Mouse (Mus musculus) neural tube, embryonic 12.5 days (tissue): ENCODE measurements around the gene Dffa. TPM values are rescaled to one million over a fixed set of nuclear protein-coding genes. Genes with fewer than 3 reads are reported as not detected.

Source experiments
- ATAC-seq: fragments of 200-750 bp; cut with Nextera tagmentation; 2 replicates; pipeline ENCODE4 v1.8.0; 2017; ENCODE audit warnings: low read depth, mild to moderate bottlenecking, moderate TSS enrichment, moderate library complexity; ENCODE audit not compliant: low FRiP score
- H3K27ac ChIP-seq: fragments of 300-500 bp; sonication (generic); 2 replicates; pipeline ENCODE4 v1.5.1; 2016
- H3K27me3 ChIP-seq: fragments of 300-500 bp; sonication (generic); replicated peaks from 2 replicates; pipeline ENCODE4 v1.6.1; 2016; ENCODE audit warnings: mild to moderate bottlenecking
- H3K36me3 ChIP-seq: fragments of 300-500 bp; sonication (generic); 2 replicates; pipeline ENCODE4 v1.6.1; 2016; ENCODE audit warnings: mild to moderate bottlenecking
- H3K4me1 ChIP-seq: fragments of 300-500 bp; sonication (generic); 2 replicates; pipeline ENCODE4 v1.6.1; 2016
- H3K4me2 ChIP-seq: fragments of 300-500 bp; sonication (generic); replicated peaks from 2 replicates; pipeline ENCODE4 v1.6.1; 2016; ENCODE audit warnings: mild to moderate bottlenecking
- H3K4me3 ChIP-seq: fragments of 300-500 bp; sonication (generic); 2 replicates; pipeline ENCODE4 v1.5.1; 2016
- H3K9ac ChIP-seq: fragments of 300-500 bp; sonication (generic); 2 replicates; pipeline ENCODE4 v1.6.1; 2016; ENCODE audit warnings: mild to moderate bottlenecking
- H3K9me3 ChIP-seq: fragments of 300-500 bp; sonication (generic); 2 replicates; pipeline ENCODE4 v1.6.1; 2016; ENCODE audit warnings: mild to moderate bottlenecking
- WGBS: fragments of 180-500 bp; shearing (Covaris S2); methylation state at CpG from one replicate; pipeline ENCODE4 v1.1.7; 2016; 5-methylcytosine and 5-hydroxymethylcytosine counted together
- polyA plus RNA-seq: library from polyadenylated mRNA; unstranded; fragments of >200 nt; fragmentation: Nextera tagmentation; extraction: Ambion mirVana; gene quantifications from 2 replicates; pipeline ENCODE4 v1.2.1, GENCODE M21; 2016

Gene Dffa
- 33.3 and 36.0 TPM in 2 replicates for polyA plus RNA-seq

DNA sequence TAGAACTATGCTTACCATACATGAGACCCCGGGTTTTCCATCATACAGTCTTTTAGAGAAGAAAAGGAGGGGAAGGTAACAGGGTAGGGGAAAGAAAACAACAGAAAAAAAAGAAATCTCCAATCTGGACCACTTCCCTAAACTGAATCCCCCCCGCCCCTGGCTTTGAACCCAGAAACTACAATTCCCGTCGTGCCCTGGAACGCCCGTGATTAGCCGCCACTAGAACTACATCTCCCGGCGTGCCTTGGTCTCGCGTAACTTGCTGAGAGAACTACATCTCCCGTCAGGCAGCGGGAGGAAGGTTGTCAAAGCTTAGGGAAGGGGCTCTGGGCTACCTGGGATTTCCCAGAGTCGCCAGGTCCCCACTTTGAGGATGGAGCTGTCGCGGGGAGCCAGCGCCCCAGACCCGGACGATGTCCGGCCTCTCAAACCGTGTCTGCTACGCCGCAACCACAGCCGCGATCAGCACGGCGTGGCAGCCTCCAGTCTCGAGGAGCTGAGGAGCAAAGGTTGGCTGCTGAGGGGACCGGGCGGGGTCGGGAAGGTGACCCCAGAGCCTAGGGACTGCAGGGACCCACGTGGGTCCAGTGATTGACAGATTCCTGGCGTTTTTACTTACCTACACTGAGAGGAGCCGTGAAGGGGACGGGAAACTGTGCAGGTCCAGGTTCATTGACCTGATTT lies at the start of gene Dffa:
Dffa (plus strand) TSS at position 272 of the 687 bp plus-strand sequence.
- H3K36me3 ChIP-seq = peaks cover 23% of the 10 kb centered on the region
- H3K4me2 ChIP-seq = peak within 1 kb of the TSS; percentile 93
- H3K27ac ChIP-seq = no peak within 1 kb of the TSS
- H3K27me3 ChIP-seq = no peaks in the 10 kb centered on the region
- H3K4me1 ChIP-seq = peaks cover 9% of the 10 kb centered on the region
- peak; percentile 85 for ATAC-seq
- WGBS = under 1% methylated on average over 35 of the region's 35 CpGs
- H3K9me3 ChIP-seq = no peaks in the 10 kb centered on the region
- H3K9ac ChIP-seq = peak within 1 kb of the TSS; percentile 77
- peak within 1 kb of the TSS; percentile 70 for H3K4me3 ChIP-seq

DNA sequence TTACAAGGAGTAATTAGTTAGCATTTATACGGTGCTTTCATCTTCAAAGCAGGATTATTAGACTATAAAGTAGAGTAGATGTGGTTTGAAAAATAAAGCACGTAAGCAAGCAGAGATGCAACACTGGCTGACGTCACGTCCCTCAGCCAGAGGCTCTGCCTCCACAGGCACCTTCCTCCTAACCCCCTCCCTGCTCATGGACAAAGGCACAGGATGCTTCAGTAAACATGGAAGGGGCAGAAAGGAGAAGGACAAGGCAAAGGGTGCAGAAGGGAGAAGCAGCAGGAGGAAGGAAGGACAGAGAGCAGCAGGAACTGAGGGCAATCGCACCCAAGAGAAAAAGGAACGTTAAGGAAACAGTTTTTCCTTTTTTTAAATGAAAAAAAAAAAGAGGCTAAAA lies 48.1 kb upstream of the Dffa start:
- no peaks in the 10 kb centered on the region for H3K36me3 ChIP-seq
- H3K4me3 ChIP-seq = no peak overlapping the region
- 64% methylated on average over 6 of the region's 6 CpGs for WGBS
- no peak overlapping the region for H3K9ac ChIP-seq
- peaks cover 28% of the 10 kb centered on the region for H3K4me1 ChIP-seq
- no peak overlapping the region for H3K4me2 ChIP-seq
- H3K27me3 ChIP-seq = 0 out of 2 replicates have a peak, but pooled peaks cover 4% of the 10 kb centered on the region
- H3K9me3 ChIP-seq = no peaks in the 10 kb centered on the region
- no peak overlapping the region for H3K27ac ChIP-seq
- ATAC-seq = no peak

DNA sequence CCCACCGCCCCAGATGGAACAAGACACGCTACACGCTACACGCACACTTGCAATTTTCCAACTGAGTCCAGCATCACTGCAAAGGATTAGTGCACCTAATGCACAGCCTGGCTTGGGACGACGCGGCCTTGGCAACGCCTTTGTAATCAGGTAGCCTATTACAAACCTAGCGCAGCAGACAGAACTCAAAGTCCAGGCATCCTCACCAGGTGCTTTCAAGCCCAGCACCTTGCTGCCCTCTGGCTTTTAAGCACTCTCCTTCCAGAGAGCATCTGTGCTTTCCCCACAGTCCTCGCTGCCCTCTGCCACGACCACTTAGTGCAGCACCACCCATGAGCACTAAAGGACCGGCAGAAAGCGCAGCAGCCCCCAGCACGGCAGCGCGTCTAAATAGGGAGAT lies 47.0 kb upstream of the Dffa start:
- H3K9ac ChIP-seq = 0 out of 2 replicates have a peak overlapping the region, but pooled peaks have one; percentile 26
- no peak overlapping the region for H3K4me3 ChIP-seq
- H3K4me1 ChIP-seq = peaks cover 33% of the 10 kb centered on the region
- 61% methylated on average over 16 of the region's 16 CpGs for WGBS
- H3K9me3 ChIP-seq = no peaks in the 10 kb centered on the region
- no peaks in the 10 kb centered on the region for H3K27me3 ChIP-seq
- H3K27ac ChIP-seq = no peak overlapping the region
- peak overlapping the region; percentile 38 for H3K4me2 ChIP-seq
- H3K36me3 ChIP-seq = no peaks in the 10 kb centered on the region
- ATAC-seq = no peak

DNA sequence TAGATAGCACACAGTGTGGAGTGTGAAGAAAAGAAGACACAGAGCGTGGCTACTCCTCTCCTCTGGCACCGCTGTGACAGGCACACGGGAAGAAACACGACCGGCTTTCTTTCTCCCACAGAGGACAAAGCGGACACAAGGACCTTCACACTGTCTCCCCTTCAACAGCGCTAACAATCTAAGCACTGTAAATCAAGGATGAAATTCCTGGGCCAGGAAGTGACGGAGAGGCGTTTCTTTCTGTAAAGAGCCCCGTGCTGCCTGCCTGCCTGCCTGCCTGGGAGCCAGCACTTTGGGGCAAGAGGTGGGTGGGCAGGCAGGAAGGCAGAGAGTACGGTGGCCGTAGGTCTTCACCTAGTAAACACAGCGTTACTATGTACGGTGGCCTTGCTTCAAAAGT lies 46.5 kb upstream of the Dffa start:
- 18% methylated on average over 14 of the region's 14 CpGs for WGBS
- Histone ChIP-seq H3K9ac (0 out of 2 replicates have a peak overlapping the region, but pooled peaks have one; percentile 26), H3K4me2 (peak overlapping the region; percentile 38), H3K4me3 (no peak overlapping the region), H3K27ac (peak overlapping the region; percentile 26; the same call in 1 of the 2 replicates), H3K27me3 (no peaks in the 10 kb centered on the region), H3K4me1 (peaks cover 35% of the 10 kb centered on the region), H3K9me3 (no peaks in the 10 kb centered on the region), H3K36me3 (no peaks in the 10 kb centered on the region)
- ATAC-seq = peak; percentile 29; the same call in 1 of the 2 replicates

DNA sequence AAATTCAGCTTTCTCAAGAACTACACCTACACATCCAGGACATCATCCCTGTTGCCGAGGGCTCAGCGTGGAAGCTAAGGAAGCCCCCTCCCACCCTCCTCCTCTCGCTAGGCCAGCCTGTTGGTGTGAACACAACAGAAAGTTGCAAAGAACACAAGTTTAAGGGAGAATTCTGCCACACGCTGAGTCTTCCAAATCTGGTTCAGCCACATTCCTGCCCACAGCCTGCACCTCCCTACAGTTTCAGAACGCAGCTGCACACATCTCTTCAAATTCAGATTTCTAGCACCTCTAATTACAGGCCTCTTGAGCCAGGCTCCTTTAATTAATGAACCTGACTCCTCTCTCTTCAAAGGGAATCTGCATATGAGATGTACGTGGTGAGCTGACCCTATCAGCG lies 45.6 kb upstream of the Dffa start:
- Histone ChIP-seq H3K9ac (no peak overlapping the region), H3K27me3 (no peaks in the 10 kb centered on the region), H3K4me2 (no peak overlapping the region), H3K27ac (no peak overlapping the region), H3K9me3 (no peaks in the 10 kb centered on the region), H3K36me3 (no peaks in the 10 kb centered on the region), H3K4me3 (no peak overlapping the region), H3K4me1 (peaks cover 44% of the 10 kb centered on the region)
- no peak for ATAC-seq
- 43% methylated on average over 7 of the region's 7 CpGs for WGBS

DNA sequence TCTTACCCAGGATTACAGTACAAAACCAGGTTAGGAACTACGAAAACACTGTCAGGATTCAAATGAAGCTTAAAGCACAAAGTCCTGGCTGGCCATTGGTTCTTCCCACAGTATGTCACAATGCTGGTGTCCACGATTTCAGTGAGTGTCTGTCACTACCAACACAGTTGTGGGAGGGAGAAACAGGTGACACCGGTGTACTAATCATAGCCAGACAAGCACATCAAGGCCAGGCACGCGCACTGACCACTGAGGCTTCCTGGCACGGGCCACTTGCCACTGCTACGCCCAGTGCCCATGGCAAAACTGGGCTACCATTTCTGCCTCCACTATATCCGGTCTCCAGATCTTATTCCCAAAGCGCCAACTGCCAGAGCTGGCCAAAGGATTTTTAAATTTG lies 44.2 kb upstream of the Dffa start:
- H3K4me3 ChIP-seq = no peak overlapping the region
- no peak overlapping the region for H3K9ac ChIP-seq
- 91% methylated on average over 9 of the region's 9 CpGs for WGBS
- no peaks in the 10 kb centered on the region for H3K27me3 ChIP-seq
- no peak overlapping the region for H3K27ac ChIP-seq
- no peaks in the 10 kb centered on the region for H3K36me3 ChIP-seq
- no peak for ATAC-seq
- no peak overlapping the region for H3K4me2 ChIP-seq
- H3K9me3 ChIP-seq = no peaks in the 10 kb centered on the region
- peaks cover 49% of the 10 kb centered on the region for H3K4me1 ChIP-seq

DNA sequence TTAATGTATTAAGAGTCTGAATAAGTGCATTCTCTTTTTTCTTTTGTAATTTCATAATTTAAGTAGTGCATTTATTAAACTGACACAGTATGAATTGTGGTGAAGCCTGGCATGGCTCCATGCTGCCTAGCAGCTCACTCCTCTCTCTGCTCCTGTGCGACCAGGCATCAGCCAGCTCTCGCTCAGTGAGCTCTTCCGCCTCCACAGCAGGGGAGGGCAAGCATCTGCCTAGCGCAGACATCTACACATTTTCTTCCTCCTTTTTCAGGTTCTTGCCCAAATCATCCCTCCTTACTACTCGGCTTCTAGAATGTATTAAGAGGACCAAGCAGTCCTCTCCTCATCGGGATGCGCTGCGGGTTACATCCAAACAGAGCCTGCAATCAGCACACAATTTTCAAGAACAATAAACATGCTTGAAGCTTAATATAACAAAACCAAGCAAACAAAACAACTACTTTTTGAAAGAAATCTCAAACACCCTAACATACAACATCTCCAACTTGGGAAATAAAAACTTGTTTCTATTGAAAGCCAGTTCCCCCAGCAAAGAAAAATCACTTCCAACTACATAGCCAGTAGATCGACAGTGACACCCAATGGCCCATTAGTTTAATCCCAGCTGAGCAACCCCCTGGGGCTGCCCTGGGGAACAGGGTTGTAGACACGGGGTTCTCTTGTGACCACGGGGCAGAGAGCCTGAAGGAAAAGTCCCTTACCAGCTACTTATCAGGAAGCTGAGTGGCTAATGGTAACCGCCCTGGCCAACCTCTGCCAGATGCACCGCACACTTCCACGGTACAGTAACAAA lies 43.1 kb upstream of the Dffa start:
- Histone ChIP-seq H3K27ac (no peak overlapping the region), H3K9ac (no peak overlapping the region), H3K4me3 (no peak overlapping the region), H3K4me2 (no peak overlapping the region), H3K4me1 (peaks cover 49% of the 10 kb centered on the region), H3K27me3 (no peaks in the 10 kb centered on the region), H3K36me3 (no peaks in the 10 kb centered on the region), H3K9me3 (no peaks in the 10 kb centered on the region)
- ATAC-seq = no peak
- 47% methylated on average over 14 of the region's 14 CpGs for WGBS

DNA sequence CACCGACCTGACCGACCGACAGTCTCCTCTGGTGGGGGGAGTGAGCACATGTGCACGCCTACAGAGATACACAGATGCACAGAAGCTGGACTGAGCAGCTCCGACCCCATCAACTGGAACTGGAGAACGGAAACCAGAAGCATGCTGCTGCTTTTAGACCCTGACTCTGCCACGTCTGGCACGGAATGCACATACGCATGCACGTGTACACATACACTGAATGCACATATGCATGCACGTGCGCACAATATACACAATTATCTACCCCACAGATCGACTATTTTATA lies 42.6 kb upstream of the Dffa start:
- no peak overlapping the region for H3K4me3 ChIP-seq
- H3K9ac ChIP-seq = no peak overlapping the region
- ATAC-seq = no peak
- 67% methylated on average over 13 of the region's 13 CpGs for WGBS
- H3K4me1 ChIP-seq = peaks cover 49% of the 10 kb centered on the region
- H3K27me3 ChIP-seq = no peaks in the 10 kb centered on the region
- H3K27ac ChIP-seq = no peak overlapping the region
- no peak overlapping the region for H3K4me2 ChIP-seq
- no peaks in the 10 kb centered on the region for H3K9me3 ChIP-seq
- H3K36me3 ChIP-seq = no peaks in the 10 kb centered on the region

DNA sequence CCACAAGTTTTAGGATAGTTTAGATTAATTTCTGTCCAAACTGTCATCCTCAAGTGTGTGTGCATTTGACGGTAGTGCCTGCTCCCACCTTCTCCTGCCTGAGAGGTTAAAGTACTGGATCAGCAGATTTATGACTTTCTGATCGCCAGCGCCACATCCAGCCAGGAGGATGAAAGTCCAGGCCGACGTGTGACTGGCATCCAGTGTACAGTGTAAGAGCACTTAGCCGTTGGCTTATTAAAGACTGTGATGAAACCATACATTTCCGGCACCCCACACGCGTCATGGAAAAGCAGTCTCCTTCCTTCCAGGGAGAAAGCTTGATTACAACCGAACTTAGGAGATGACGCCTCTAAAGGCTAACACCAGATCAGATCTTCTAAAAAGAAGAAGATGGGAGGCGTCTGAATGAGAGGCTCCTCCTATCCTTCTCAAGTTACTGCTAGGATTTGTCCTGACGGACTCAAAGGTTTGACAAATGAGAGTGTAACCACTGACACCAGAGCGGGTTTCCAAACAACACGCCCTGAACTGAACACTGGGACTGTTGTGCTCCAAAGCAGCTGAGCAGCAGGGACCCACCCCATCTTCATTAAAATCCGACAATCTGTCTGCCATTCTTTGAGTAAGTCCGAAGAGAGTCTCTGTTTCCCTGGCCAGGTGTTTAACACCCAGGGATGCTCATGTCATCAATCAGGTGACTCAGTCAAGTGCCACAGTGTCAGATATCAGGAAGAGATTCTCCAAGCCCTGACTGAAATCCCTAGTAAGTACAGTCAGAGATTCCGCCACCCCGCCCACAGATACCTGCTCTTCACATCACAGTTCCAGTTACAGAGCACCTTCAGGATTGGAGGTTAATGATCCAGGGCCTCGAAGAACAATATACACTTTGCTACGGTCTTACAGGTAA lies 41.3 kb upstream of the Dffa start:
- Histone ChIP-seq H3K4me3 (no peak overlapping the region), H3K9me3 (no peaks in the 10 kb centered on the region), H3K27ac (no peak overlapping the region), H3K27me3 (no peaks in the 10 kb centered on the region), H3K4me2 (no peak overlapping the region), H3K9ac (no peak overlapping the region), H3K36me3 (no peaks in the 10 kb centered on the region), H3K4me1 (peaks cover 39% of the 10 kb centered on the region)
- WGBS = 45% methylated on average over 21 of the region's 21 CpGs
- ATAC-seq = no peak

DNA sequence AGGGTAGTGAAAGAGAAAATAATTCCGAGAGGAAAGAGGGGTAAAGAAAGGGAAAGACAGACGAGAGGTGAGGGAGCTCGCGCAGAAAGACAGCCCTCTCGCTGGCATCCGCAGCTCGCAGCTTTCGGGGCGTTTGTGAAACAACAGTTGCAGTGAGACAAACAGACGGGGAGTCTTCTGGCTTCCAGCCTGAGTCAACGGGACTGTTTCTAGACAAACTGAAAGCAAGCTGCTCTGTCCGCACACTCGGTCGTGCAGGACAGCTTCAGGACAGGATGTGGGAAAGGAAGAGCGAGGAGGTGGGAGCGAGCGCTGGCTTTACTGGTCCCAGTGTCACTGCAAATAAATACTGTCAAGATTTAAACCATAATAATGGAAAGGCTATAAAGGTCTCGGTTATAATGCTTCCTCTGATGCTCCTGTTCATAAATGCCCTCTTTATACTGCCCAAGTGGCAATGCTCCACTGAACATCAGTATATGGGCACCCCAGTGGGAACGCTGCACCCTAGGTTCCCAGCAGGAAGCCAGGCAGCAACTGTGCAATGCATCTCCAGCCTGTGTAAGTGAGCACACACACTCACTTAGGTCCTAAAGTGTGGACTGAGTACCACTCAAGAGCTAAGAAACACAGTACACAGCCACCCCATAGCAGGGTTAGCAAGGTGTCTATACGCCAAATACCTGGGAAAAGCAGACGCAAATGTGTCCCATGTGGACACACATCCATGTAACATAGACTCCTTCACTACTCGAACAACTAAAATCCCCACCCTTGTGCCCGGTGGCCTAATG lies 39.7 kb upstream of the Dffa start:
- Histone ChIP-seq H3K9me3 (no peaks in the 10 kb centered on the region), H3K4me2 (no peak overlapping the region), H3K4me1 (peaks cover 29% of the 10 kb centered on the region), H3K27me3 (no peaks in the 10 kb centered on the region), H3K36me3 (no peaks in the 10 kb centered on the region), H3K27ac (no peak overlapping the region), H3K9ac (no peak overlapping the region), H3K4me3 (no peak overlapping the region)
- 86% methylated on average over 23 of the region's 23 CpGs for WGBS
- ATAC-seq = no peak

DNA sequence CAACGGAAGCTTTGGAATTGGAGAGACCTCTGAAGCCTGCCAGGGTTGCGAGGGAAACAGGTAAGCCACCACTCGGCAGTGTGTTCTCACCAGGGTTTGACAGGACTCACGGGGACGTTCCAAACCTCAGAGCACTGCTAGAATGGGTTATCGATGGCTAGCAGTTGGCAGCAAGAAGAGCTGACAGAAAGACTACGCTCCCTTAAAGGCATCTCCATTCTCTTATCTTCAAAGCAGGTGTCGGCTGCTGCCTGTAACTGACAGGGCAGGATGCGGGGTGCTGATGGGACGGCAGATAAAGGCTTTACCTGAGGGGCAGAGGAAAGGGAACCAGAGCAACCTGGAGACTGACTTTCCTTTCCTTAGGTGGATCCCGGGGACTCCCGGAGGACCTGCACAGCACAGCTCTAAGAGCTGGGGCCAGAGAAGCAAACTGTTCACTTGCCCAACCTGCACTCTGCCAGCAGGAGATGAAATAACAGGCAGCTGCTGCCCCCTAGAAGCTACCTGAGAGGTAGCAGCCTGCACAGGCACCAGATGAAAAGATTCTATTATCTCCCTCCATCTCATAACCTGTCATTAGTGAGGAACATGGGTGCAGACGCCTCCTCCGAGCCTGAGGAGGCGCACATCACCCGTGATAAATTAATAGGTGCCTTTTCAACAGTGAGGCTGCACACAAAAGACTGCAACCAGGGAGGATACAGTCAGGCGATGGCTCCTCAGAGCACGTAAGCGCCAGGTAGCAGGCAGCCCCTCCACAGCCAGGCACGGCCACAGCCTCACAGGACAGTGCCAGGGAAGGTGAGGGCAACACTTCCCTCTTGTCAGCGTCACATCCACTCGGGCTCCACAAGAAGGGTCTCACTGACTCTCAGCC lies 37.0 kb upstream of the Dffa start:
- ATAC-seq = 0 out of 2 replicates have a peak, but pooled peaks have one; percentile 10
- peaks cover 30% of the 10 kb centered on the region for H3K4me1 ChIP-seq
- H3K4me3 ChIP-seq = no peak overlapping the region
- no peak overlapping the region for H3K4me2 ChIP-seq
- H3K27ac ChIP-seq = no peak overlapping the region
- no peaks in the 10 kb centered on the region for H3K36me3 ChIP-seq
- no peaks in the 10 kb centered on the region for H3K27me3 ChIP-seq
- 84% methylated on average over 22 of the region's 22 CpGs for WGBS
- no peaks in the 10 kb centered on the region for H3K9me3 ChIP-seq
- H3K9ac ChIP-seq = no peak overlapping the region
